Mouse (Mus musculus): ENCODE results near the gene Tomm6. TPM values are rescaled to one million over a fixed set of nuclear protein-coding genes. Genes with fewer than 3 reads are reported as not detected.

Tomm6 gene
- total RNA-seq, 2 experiments from 2014 or later, result 46.4 to 315 TPM

GRCm38 (mm10) chr17:47695337-47695710 is 7.1 kb upstream of the Tomm6 start:
- ATAC-seq (replicated peaks; ENCODE audit: poor library complexity, severe bottlenecking), result peak; percentile 13; the same call in 1 of the 2 replicates

GRCm38 (mm10) chr17:47694503-47695336 is 6.5 kb upstream of the Tomm6 start, which contains the start of gene Prickle4:
Prickle4 (minus strand) TSS chr17:47694736.
- peak; percentile 89 for ATAC-seq (replicated peaks; ENCODE audit: poor library complexity, severe bottlenecking)

- ATAC-seq (replicated peaks; ENCODE audit: poor library complexity, severe bottlenecking), result no peak
Observed at GRCm38 (mm10) chr17:47694442-47694502, 6.1 kb upstream of the Tomm6 start, which contains the start of gene Gm21981. Gm21981 (minus strand) TSS chr17:47694455.

GRCm38 (mm10) chr17:47693671-47694441 is 5.7 kb upstream of the Tomm6 start:
- no peak for ATAC-seq (replicated peaks; ENCODE audit: poor library complexity, severe bottlenecking)

- no peak for ATAC-seq (replicated peaks; ENCODE audit: poor library complexity, severe bottlenecking)
Observed at GRCm38 (mm10) chr17:47691650-47692049, 3.5 kb upstream of the Tomm6 start.

GRCm38 (mm10) chr17:47689894-47690293 is 1.7 kb upstream of the Tomm6 start:
- ATAC-seq (replicated peaks; ENCODE audit: poor library complexity, severe bottlenecking), result no peak

- ATAC-seq (replicated peaks; ENCODE audit: poor library complexity, severe bottlenecking), result peak; percentile 57
Observed at GRCm38 (mm10) chr17:47688608-47689575, 706 bp upstream of the Tomm6 start, which contains the start of gene Frs3. Frs3 (plus strand) TSS chr17:47689030.

- peak; percentile 87 for ATAC-seq (replicated peaks; ENCODE audit: poor library complexity, severe bottlenecking)
Observed at GRCm38 (mm10) chr17:47687409-47688343, 510 bp downstream of the Tomm6 start.

- ATAC-seq (replicated peaks; ENCODE audit: poor library complexity, severe bottlenecking), result no peak
Observed at GRCm38 (mm10) chr17:47682836-47683235, 5.3 kb downstream of the Tomm6 start.

GRCm38 (mm10) chr17:47678702-47679101 is 9.5 kb downstream of the Tomm6 start:
- no peak for ATAC-seq (replicated peaks; ENCODE audit: poor library complexity, severe bottlenecking)

GRCm38 (mm10) chr17:47678238-47678637 is 9.9 kb downstream of the Tomm6 start:
- ATAC-seq (replicated peaks; ENCODE audit: poor library complexity, severe bottlenecking), result no peak

GRCm38 (mm10) chr17:47676581-47676980 is 11.6 kb downstream of the Tomm6 start:
- peak; percentile 73 for ATAC-seq (replicated peaks; ENCODE audit: poor library complexity, severe bottlenecking)

GRCm38 (mm10) chr17:47672311-47673111 is 15.7 kb downstream of the Tomm6 start:
- peak; percentile 66 for ATAC-seq (replicated peaks; ENCODE audit: poor library complexity, severe bottlenecking)

- peak; percentile 5; the same call in 1 of the 2 replicates for ATAC-seq (replicated peaks; ENCODE audit: poor library complexity, severe bottlenecking)
Observed at GRCm38 (mm10) chr17:47671988-47672310, 16.2 kb downstream of the Tomm6 start.

- no peak for ATAC-seq (replicated peaks; ENCODE audit: poor library complexity, severe bottlenecking)
Observed at GRCm38 (mm10) chr17:47669166-47669565, 19.0 kb downstream of the Tomm6 start.

- ATAC-seq (replicated peaks; ENCODE audit: poor library complexity, severe bottlenecking), result no peak
Observed at GRCm38 (mm10) chr17:47664474-47664873, 23.7 kb downstream of the Tomm6 start.

- no peak for ATAC-seq (replicated peaks; ENCODE audit: poor library complexity, severe bottlenecking)
Observed at GRCm38 (mm10) chr17:47663009-47663713, 25.0 kb downstream of the Tomm6 start.

GRCm38 (mm10) chr17:47658741-47659243 is 29.4 kb downstream of the Tomm6 start:
- ATAC-seq (replicated peaks; ENCODE audit: poor library complexity, severe bottlenecking), result no peak; the same call in 1 of the 2 replicates

Measured in granulocyte monocyte progenitor cell, adult 5-6 weeks (primary cell).